Mouse (Mus musculus) neural tube, embryonic 13.5 days (tissue): Measurements from ENCODE around the gene Ift122. TPM values are rescaled to one million over a fixed set of nuclear protein-coding genes. Genes with fewer than 3 reads are reported as not detected.

Experiments
- polyA plus RNA-seq: library from polyadenylated mRNA; unstranded; fragments of >200 nt; fragmentation: Nextera tagmentation; extraction: Ambion mirVana; gene quantifications from 2 replicates; pipeline ENCODE4 v1.2.1, GENCODE M21; 2015

The Ift122 gene
- polyA plus RNA-seq, 1 experiment from 2014 or later: 26.3 TPM

Other genes starting within 250 kb of the Ift122 start
- gene Raf1, start 176.8 kb upstream of the Ift122 start, polyA plus RNA-seq: 141 and 156 TPM in 2 replicates
- 1.6 and 2.5 TPM in 2 replicates for gene Tmem40, start 91.1 kb upstream of the Ift122 start, polyA plus RNA-seq
- gene Cand2, start 78.9 kb upstream of the Ift122 start, polyA plus RNA-seq: 13.2 and 15.8 TPM in 2 replicates
- 1,247 and 1,390 TPM in 2 replicates for gene Rpl32, start 44.7 kb upstream of the Ift122 start, polyA plus RNA-seq
- gene Efcab12, start 15.1 kb upstream of the Ift122 start, polyA plus RNA-seq: 2.7 and 2.8 TPM in 2 replicates
- gene Mbd4, start 99 bp upstream of the Ift122 start, polyA plus RNA-seq: 12.6 and 12.9 TPM in 2 replicates
- 2.2 and 4.1 TPM in 2 replicates for gene Rho, start 78.3 kb downstream of the Ift122 start, polyA plus RNA-seq
- gene H1foo, start 91.5 kb downstream of the Ift122 start, polyA plus RNA-seq: not detected in 2 replicates
- gene Plxnd1, start 141.5 kb downstream of the Ift122 start, polyA plus RNA-seq: 13.5 and 17.8 TPM in 2 replicates